Mouse (Mus musculus) liver, adult 2 months (tissue): ENCODE data around the gene Cpa2.

Source experiments
- CTCF ChIP-seq: fragments of 200-500 bp; IDR thresholded peaks from 2 replicates; pipeline ENCODE4 v1.5.1; 2011; ENCODE audit warnings: low read depth, low read length, control low read depth
- POLR2A ChIP-seq: fragments of 200-500 bp; IDR thresholded peaks from 2 replicates; pipeline ENCODE4 v1.6.1; 2011; ENCODE audit warnings: low read length, control low read depth; ENCODE audit not compliant: insufficient read depth; ENCODE audit errors: extremely low read depth

DNA sequence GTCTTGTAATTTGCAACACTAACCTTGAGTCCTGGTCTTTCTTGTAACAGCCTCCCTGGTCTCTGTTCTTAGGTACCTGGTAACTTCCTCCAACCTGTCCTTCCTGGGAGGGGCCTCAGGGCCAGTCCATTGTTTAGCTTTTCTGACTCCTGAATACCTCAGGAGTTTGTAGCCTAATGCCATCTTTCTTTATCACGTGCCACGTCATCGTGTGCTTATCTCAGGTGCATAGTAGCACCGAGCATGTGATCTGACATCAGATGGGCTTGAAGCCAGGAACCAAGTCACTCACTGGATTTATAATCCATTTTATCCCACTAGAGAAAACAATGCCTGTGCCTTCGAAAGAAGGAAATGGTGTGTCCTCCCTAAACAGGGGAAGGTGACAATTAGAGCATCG is 22.2 kb downstream of the Cpa2 start:
- TF ChIP-seq CTCF (no peak), POLR2A (no peak)
